Mouse (Mus musculus) retina, embryonic 14.5 days (tissue): ENCODE data around the gene Gm17693.
"Not testable (repeated sequence)": the region's sequence is repeated elsewhere in the genome, so short reads cannot be mapped to it uniquely, and the experiment has no call there.

ENCODE experiments used
- DNase-seq: peaks from one replicate; pipeline ENCODE4 v3.0.0-alpha.2; 2015; ENCODE audit warnings: low spot score

Gene Gm17693

GRCm38 (mm10) chrX:125705144-125705543 is at the start of gene Gm17693:
Gm17693 (plus strand) TSS chrX:125705444.
- DNase-seq: not testable (repeated sequence)
